Mouse (Mus musculus): ENCODE measurements around the gene Gramd1b. TPM values are rescaled to one million over a fixed set of nuclear protein-coding genes. Genes with fewer than 3 reads are reported as not detected.

Gramd1b gene
- polyA plus RNA-seq, 1 experiment: 117 TPM

DNA sequence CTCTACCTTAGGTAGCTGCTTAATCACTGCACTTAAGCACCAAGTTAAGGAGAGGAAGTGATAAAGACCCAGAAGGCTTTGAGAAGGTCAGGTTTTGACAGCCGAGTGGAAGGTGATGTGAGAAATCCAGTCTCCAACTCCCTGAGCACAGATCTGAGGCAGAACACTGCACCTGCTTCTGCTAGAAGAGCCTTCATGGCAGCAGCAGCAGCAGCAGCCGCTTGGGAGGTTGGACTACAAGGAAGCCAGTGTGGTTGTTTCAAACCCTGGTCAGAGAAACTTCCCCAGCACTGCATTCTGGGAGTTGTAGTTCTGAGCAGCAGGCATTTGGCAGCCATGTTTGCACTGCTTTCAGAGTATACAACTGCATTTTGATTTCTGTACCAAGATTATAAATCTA lies 134.1 kb downstream of the Gramd1b start:
- 9% methylated on average over 2 of the region's 2 CpGs for WGBS
- Histone ChIP-seq H3K4me3 (ENCODE audit: insufficient read depth, low read depth, low read length) (peak overlapping the region; percentile 28), H3K27ac (ENCODE audit: insufficient read depth, low read depth, low read length) (peak overlapping the region; percentile 69; the same call in 1 of the 2 replicates), H3K4me1 (ENCODE audit: control insufficient read depth, insufficient read depth, low read length) (peaks cover 24% of the 10 kb centered on the region)
- peak; percentile 53; the same call in 1 of the 2 replicates for TF ChIP-seq POLR2A (IDR thresholded peaks at IDR 0.05; ENCODE audit: insufficient read depth, low read depth, low read length)
- no peak for TF ChIP-seq CTCF (IDR thresholded peaks at IDR 0.05; ENCODE audit: insufficient read depth, low read depth, low read length)

DNA sequence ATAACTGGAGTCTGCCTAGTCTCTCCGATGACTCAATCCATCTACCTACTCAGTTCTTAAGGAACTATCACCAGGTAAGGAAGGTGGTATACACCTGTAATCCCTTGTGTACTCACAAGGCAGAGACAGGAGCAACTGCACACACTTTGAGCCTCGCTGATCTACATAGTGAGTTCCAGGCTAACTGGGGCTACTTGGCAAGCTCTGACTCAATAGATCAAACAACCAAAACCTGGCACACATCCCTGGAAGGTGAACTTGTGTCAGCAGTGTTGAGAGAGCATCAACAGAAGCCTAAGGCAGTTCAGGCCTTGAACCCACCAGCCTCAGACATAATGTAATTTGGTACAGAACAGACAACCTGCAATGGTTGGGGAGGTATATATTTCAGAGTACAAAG lies 135.0 kb downstream of the Gramd1b start:
- H3K4me1 ChIP-seq (ENCODE audit: control insufficient read depth, insufficient read depth, low read length): peaks cover 29% of the 10 kb centered on the region
- WGBS: 87% methylated on average over 2 of the region's 2 CpGs
- no peak for TF ChIP-seq POLR2A (IDR thresholded peaks at IDR 0.05; ENCODE audit: insufficient read depth, low read depth, low read length)
- no peak for TF ChIP-seq CTCF (IDR thresholded peaks at IDR 0.05; ENCODE audit: insufficient read depth, low read depth, low read length)
- H3K4me3 ChIP-seq (ENCODE audit: insufficient read depth, low read depth, low read length): no peak overlapping the region
- H3K27ac ChIP-seq (ENCODE audit: insufficient read depth, low read depth, low read length): no peak overlapping the region

DNA sequence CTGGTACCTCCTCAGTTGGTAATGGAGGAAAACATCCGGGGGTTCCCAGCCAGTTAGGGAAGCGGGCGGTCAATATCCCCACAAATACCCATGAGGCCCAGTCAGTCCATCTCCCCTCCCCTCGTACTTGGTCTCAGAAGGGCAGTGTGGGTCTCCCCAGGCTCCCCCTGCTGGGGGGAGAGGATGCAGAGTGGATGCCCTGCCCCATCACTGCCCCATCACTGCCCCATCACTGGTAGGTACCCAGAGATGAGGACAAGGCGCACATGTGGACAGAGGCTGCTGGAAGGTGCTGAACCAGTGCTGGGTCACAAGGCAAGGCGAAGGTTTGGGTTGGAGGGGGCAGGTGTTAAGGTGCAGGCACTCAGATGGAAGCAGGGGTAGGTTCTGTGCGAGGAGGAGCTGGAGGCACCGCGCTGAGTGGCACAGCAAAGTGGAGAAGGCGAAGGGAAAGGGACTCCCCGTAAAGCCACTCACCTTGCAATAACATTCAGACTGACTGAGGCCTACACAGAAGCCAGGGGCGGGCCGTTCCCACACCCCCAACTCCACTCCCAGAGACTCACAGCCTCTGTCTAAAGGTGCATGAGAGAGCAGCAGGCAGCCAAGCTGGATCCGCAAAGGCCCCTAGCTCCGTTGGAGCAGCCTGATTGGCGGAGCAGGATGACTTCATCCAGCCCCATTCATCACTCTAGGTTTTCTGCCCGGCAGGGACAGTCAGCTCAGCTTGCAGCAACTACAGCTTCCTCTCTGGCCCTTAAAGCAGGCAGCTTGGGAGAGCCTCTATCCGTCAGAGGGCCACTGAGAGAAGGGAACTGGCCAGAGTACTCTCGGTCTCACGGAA lies 139.1 kb downstream of the Gramd1b start:
- Histone ChIP-seq H3K4me1 (ENCODE audit: control insufficient read depth, insufficient read depth, low read length) (peaks cover 27% of the 10 kb centered on the region), H3K4me3 (ENCODE audit: insufficient read depth, low read depth, low read length) (peak overlapping the region; percentile 23), H3K27ac (ENCODE audit: insufficient read depth, low read depth, low read length) (peak overlapping the region; percentile 81)
- 23% methylated on average over 20 of the region's 20 CpGs for WGBS
- TF ChIP-seq POLR2A (IDR thresholded peaks at IDR 0.05; ENCODE audit: insufficient read depth, low read depth, low read length) (peak; percentile 37; the same call in 1 of the 2 replicates), CTCF (IDR thresholded peaks at IDR 0.05; ENCODE audit: insufficient read depth, low read depth, low read length) (0 out of 2 replicates have a peak, but pooled peaks have one; percentile 7)

DNA sequence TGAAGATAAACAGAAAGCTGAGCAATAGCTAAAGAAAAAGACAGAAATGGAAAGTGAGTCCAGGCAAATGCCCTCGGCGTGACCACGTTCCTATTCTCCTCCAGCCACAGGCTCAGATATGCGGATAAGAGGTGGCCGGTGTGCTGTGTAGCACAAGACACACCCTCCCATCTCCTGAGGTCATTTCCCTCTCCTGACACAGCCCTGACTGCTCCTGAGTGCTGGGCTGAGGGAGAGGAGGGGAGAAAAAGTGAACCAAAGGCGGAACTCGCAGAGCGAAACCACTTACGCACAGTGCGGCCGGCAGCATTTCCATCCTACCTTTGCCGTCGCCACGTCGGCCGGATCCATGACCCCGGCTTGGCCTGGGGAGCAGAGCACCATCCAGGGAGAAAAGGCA lies 139.8 kb downstream of the Gramd1b start:
- 79% methylated on average over 17 of the region's 17 CpGs for WGBS
- H3K27ac ChIP-seq (ENCODE audit: insufficient read depth, low read depth, low read length): peak overlapping the region; percentile 81
- TF ChIP-seq CTCF (IDR thresholded peaks at IDR 0.05; ENCODE audit: insufficient read depth, low read depth, low read length): no peak
- no peak for TF ChIP-seq POLR2A (IDR thresholded peaks at IDR 0.05; ENCODE audit: insufficient read depth, low read depth, low read length)
- peaks cover 27% of the 10 kb centered on the region for H3K4me1 ChIP-seq (ENCODE audit: control insufficient read depth, insufficient read depth, low read length)
- H3K4me3 ChIP-seq (ENCODE audit: insufficient read depth, low read depth, low read length): peak overlapping the region; percentile 8

DNA sequence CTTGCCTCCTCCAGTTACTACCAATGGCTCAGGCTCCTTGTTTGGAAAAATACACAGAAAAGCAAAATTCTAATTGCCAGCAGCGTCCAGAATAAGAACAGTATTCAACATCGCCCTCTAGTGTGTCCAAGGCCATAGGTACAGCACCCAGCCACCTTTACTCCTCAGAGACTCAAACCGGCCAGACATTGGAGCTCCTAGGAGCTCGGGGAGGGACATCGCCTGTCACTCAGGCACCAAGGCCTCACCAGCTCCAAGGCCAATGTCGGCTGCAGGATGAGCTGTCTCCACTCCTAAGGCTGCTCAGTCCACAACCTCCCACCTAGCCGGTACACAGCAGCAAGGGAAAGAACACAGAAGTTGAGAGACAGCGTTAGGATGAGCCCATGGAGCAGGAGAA lies 140.3 kb downstream of the Gramd1b start:
- Histone ChIP-seq H3K27ac (ENCODE audit: insufficient read depth, low read depth, low read length) (0 out of 2 replicates have a peak overlapping the region, but pooled peaks have one; percentile 81), H3K4me1 (ENCODE audit: control insufficient read depth, insufficient read depth, low read length) (peaks cover 27% of the 10 kb centered on the region), H3K4me3 (ENCODE audit: insufficient read depth, low read depth, low read length) (peak overlapping the region; percentile 8)
- TF ChIP-seq CTCF (IDR thresholded peaks at IDR 0.05; ENCODE audit: insufficient read depth, low read depth, low read length): 0 out of 2 replicates have a peak, but pooled peaks have one; percentile 16
- TF ChIP-seq POLR2A (IDR thresholded peaks at IDR 0.05; ENCODE audit: insufficient read depth, low read depth, low read length): no peak
- 30% methylated on average over 8 of the region's 8 CpGs for WGBS

DNA sequence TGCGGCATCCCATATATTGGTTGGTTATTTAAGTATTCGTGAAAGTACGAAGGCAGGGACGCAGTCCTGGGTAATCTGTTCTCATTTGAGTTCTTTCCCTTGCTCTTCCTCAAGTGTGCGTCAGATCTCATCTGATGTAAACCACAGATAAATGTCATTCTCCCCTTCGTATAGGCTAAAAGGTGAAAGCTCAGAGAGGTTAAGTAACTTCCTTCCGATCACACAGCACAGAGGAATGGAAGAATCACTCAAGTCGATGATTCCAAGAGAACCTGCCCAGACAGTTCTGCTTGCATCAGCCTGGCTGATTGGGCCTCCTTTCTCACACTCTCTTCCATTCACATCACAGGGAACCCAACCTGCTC lies 140.8 kb downstream of the Gramd1b start:
- H3K27ac ChIP-seq (ENCODE audit: insufficient read depth, low read depth, low read length): no peak overlapping the region
- no peak for TF ChIP-seq CTCF (IDR thresholded peaks at IDR 0.05; ENCODE audit: insufficient read depth, low read depth, low read length)
- no peak for TF ChIP-seq POLR2A (IDR thresholded peaks at IDR 0.05; ENCODE audit: insufficient read depth, low read depth, low read length)
- no peak overlapping the region for H3K4me3 ChIP-seq (ENCODE audit: insufficient read depth, low read depth, low read length)
- WGBS: 93% methylated on average over 8 of the region's 8 CpGs
- peaks cover 27% of the 10 kb centered on the region for H3K4me1 ChIP-seq (ENCODE audit: control insufficient read depth, insufficient read depth, low read length)

DNA sequence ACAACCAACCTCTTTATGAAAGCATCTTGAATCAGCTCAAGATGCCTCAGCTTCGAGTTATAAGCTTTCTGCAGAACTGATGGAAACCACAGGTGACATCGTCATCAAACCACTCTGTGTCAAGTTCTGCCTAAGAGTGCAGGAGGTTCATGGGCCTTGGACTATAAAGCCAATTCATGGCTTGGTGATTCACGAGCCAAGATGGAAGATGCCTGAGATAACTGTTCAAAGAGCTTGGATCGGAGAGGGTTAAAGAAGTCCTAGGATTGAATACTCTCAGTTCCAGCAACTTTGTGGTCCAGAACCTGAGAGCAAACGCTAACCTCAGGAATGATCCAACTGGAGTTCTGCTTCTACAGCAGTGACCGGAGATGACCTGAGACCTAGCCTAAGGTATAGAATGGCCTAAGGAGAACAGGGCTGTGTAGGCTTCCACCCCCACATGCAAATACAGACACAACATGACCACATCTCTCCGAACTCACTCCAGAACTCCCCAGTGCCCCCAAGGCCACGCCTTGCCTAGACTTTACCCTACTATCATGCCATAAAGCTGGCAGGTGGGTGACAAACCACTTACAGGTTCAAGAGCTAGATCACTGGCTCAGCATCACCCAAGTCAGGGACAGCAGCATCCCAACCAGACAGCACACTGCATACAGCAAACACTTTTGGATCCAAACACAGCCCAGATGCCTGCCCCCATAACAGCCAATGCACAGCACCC lies 141.4 kb downstream of the Gramd1b start:
- H3K4me1 ChIP-seq (ENCODE audit: control insufficient read depth, insufficient read depth, low read length): peaks cover 27% of the 10 kb centered on the region
- H3K4me3 ChIP-seq (ENCODE audit: insufficient read depth, low read depth, low read length): no peak overlapping the region
- 91% methylated on average over 8 of the region's 8 CpGs for WGBS
- TF ChIP-seq CTCF (IDR thresholded peaks at IDR 0.05; ENCODE audit: insufficient read depth, low read depth, low read length): no peak
- TF ChIP-seq POLR2A (IDR thresholded peaks at IDR 0.05; ENCODE audit: insufficient read depth, low read depth, low read length): no peak
- no peak overlapping the region for H3K27ac ChIP-seq (ENCODE audit: insufficient read depth, low read depth, low read length)

DNA sequence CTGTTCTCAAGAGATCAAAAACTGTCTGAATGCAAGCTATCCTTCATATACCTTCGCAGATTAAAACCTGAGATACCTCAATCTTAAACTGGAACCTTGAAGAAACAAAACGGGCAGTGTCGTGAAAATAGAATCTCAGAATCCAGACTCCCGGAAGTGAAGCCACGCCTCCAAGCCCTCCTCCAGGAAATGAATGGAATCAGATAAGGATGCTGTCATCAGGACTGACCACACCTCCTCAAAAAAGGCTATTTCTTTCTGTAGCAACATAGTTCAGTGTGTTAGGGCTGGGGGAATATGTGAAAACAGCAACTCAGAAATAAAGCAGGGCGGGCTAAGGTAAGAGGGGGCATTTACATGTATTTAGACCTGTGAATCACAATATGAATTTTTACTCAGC lies 142.0 kb downstream of the Gramd1b start:
- Histone ChIP-seq H3K27ac (ENCODE audit: insufficient read depth, low read depth, low read length) (no peak overlapping the region), H3K4me1 (ENCODE audit: control insufficient read depth, insufficient read depth, low read length) (peaks cover 27% of the 10 kb centered on the region), H3K4me3 (ENCODE audit: insufficient read depth, low read depth, low read length) (no peak overlapping the region)
- TF ChIP-seq CTCF (IDR thresholded peaks at IDR 0.05; ENCODE audit: insufficient read depth, low read depth, low read length) (no peak), POLR2A (IDR thresholded peaks at IDR 0.05; ENCODE audit: insufficient read depth, low read depth, low read length) (no peak)
- 84% methylated on average over 6 of the region's 6 CpGs for WGBS

DNA sequence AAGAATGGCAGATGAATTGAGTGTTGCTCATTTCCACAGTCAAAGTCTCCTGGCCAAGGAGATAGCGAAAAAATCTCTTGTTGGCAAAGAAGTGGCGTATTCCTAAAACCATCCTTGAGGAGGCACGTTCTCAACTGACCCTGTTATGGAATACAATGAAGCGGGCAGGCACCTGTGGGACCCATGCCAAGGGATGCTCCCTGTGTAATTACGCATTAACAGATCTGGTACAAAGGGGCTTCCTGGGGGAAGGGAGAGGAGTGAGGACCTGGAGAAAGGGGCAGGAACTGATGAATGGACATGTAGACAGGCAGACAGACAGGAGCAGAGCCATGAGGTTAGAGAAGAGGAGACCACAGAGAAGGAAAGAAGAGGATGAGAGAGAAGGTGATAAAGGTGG lies 146.4 kb downstream of the Gramd1b start:
- 87% methylated on average over 5 of the region's 5 CpGs for WGBS
- H3K4me3 ChIP-seq (ENCODE audit: insufficient read depth, low read depth, low read length): no peak overlapping the region
- no peak overlapping the region for H3K27ac ChIP-seq (ENCODE audit: insufficient read depth, low read depth, low read length)
- TF ChIP-seq CTCF (IDR thresholded peaks at IDR 0.05; ENCODE audit: insufficient read depth, low read depth, low read length) (no peak), POLR2A (IDR thresholded peaks at IDR 0.05; ENCODE audit: insufficient read depth, low read depth, low read length) (no peak)
- peaks cover 10% of the 10 kb centered on the region for H3K4me1 ChIP-seq (ENCODE audit: control insufficient read depth, insufficient read depth, low read length)
